Comparison of ENCODE assay signal across 8 mouse cellular contexts in genomic region chr3:65929304-65929783, GRCm38 (mm10). TPM values are rescaled to one million over a fixed set of nuclear protein-coding genes. Genes with fewer than 3 reads are reported as not detected.
DNase-seq lines count a peak whose midpoint lies in the region; ATAC-seq and TF ChIP-seq lines count a peak whose summit lies in the region.

No protein-coding gene starts in this region.

- H3K9ac ChIP-seq in CH12.LX (ENCODE audit: insufficient read depth, low read depth), result peak overlapping the region; percentile 59
- H3K9ac ChIP-seq in forebrain, postnatal 0 days, result no peak overlapping the region
- peak overlapping the region; percentile 32 for H3K9ac ChIP-seq in lung, embryonic 14.5 days

- no peak; the same call in 1 of the 2 replicates for TF ChIP-seq EP300 in CH12.LX (IDR thresholded peaks at IDR 0.05; ENCODE audit: low read length)

- H3K9me3 ChIP-seq in CH12.LX (replicated peaks; ENCODE audit: low read length), result no peaks in the 10 kb centered on the region
- H3K9me3 ChIP-seq in forebrain, postnatal 0 days (ENCODE audit: low read length), result no peaks in the 10 kb centered on the region
- no peaks in the 10 kb centered on the region for H3K9me3 ChIP-seq in lung, embryonic 14.5 days (ENCODE audit: low read depth, low read length)

- peak; percentile 93 for DNase-seq in CH12.LX (ENCODE audit: extremely low read depth)
- peak; percentile 77 for DNase-seq in c-Kit-positive CD71-negative TER-119-negative erythroid progenitor cells, embryonic 14.5 days (ENCODE audit: low read depth)
- peak; percentile 74 for DNase-seq in forebrain, postnatal 0 days
- DNase-seq in heart, postnatal 36 days, result peak; percentile 81 to 87
- peak; percentile 65 to 81 for DNase-seq in layer of hippocampus, adult 18-20 months (ENCODE audit: low spot score in 2 of 2)
- DNase-seq in lung, embryonic 14.5 days, result peak; percentile 87
- DNase-seq in thymus, postnatal 0 days (ENCODE audit: low spot score), result peak; percentile 64

- 7% methylated on average over 10 of the region's 10 CpGs for WGBS in forebrain, postnatal 0 days
- WGBS in lung, embryonic 14.5 days, result 2% methylated on average over 10 of the region's 10 CpGs

- H3K4me1 ChIP-seq in CH12.LX (ENCODE audit: control insufficient read depth in 1 of 2, insufficient read depth in 2 of 2), result peaks cover 9 to 44% of the 10 kb centered on the region in 2 experiments
- H3K4me1 ChIP-seq in forebrain, postnatal 0 days (ENCODE audit: insufficient read depth), result no peaks in the 10 kb centered on the region
- H3K4me1 ChIP-seq in lung, embryonic 14.5 days (ENCODE audit: insufficient read depth), result peaks cover 10% of the 10 kb centered on the region; the same call in 1 of the 2 replicates

- in situ Hi-C loops in CH12.LX (cut with MboI; ENCODE audit: low pct_ligation_motif_present, low pct_unique_long_range_greater_than_20kb, low sequenced_read_pairs), result loop anchor here (25.0 kb wide), 2 partner anchors 567 to 942 kb away; no protein-coding TSS in a partner anchor

- peak; percentile 77 to 97 for TF ChIP-seq CTCF in CH12.LX (conservative IDR thresholded peaks at IDR 0.05 in 1 of 2, IDR thresholded peaks at IDR 0.05 in 1 of 2; ENCODE audit: low read depth in 2 of 2, low read length in 2 of 2)
- TF ChIP-seq CTCF in forebrain, postnatal 0 days (IDR thresholded peaks at IDR 0.05; ENCODE audit: low read depth), result peak; percentile 87
- TF ChIP-seq CTCF in lung, embryonic 14.5 days (IDR thresholded peaks at IDR 0.05; ENCODE audit: low read depth), result peak; percentile 97

- H3K4me2 ChIP-seq in CH12.LX (ENCODE audit: insufficient read depth, low read depth, poor library complexity, severe bottlenecking), result peak overlapping the region; percentile 83
- H3K4me2 ChIP-seq in forebrain, postnatal 0 days (ENCODE audit: low read depth), result peak overlapping the region; percentile 34
- peak overlapping the region; percentile 58 for H3K4me2 ChIP-seq in lung, embryonic 14.5 days

- peak; percentile 52 for TF ChIP-seq POLR2A in CH12.LX (IDR thresholded peaks at IDR 0.05; ENCODE audit: low read depth, low read length)

- peaks cover 0 to 13% of the 10 kb centered on the region in 2 experiments for H3K36me3 ChIP-seq in CH12.LX (replicated peaks in 1 of 2; ENCODE audit: control insufficient read depth in 1 of 2, insufficient read depth in 1 of 2, low read length in 1 of 2)
- no peaks in the 10 kb centered on the region for H3K36me3 ChIP-seq in forebrain, postnatal 0 days (ENCODE audit: insufficient read depth)
- H3K36me3 ChIP-seq in lung, embryonic 14.5 days (ENCODE audit: insufficient read depth), result no peaks in the 10 kb centered on the region

- no peaks in the 10 kb centered on the region for H3K79me2 ChIP-seq in CH12.LX (replicated peaks; ENCODE audit: control insufficient read depth, extremely low read depth, insufficient read depth, poor library complexity, severe bottlenecking)

- intact Hi-C loops in heart, postnatal 36 days (cut with DNase I), result loop anchor here (1.0 to 5.0 kb wide), 5 partner anchors 25 to 401 kb away; partner anchors contain the start of genes Lekr1 and Tiparp

- dilution Hi-C loops in CH12.LX (cut with MboI; ENCODE audit: extremely low pct_ligation_motif_present, extremely low pct_unique_long_range_greater_than_20kb, low sequenced_read_pairs), result no loop called here

- no peak; the same call in none of the 2 replicates for TF ChIP-seq RAD21 in CH12.LX (IDR thresholded peaks at IDR 0.05; ENCODE audit: low read depth, low read length)

- peak; percentile 81 for ATAC-seq in forebrain, postnatal 0 days
- ATAC-seq in lung, embryonic 14.5 days (ENCODE audit: insufficient read depth), result peak; percentile 83
- peak; percentile 89 for ATAC-seq in neutrophil, adult 5-6 weeks (ENCODE audit: extremely low read depth, insufficient number of reproducible peaks, low FRiP score, poor library complexity, severe bottlenecking)

- peak overlapping the region; percentile 38; the same call in 1 of the 2 replicates for H3K27ac ChIP-seq in CH12.LX (ENCODE audit: insufficient read depth, low read depth)
- H3K27ac ChIP-seq in forebrain, postnatal 0 days (ENCODE audit: low read depth, low read length), result no peak overlapping the region; the same call in 1 of the 2 replicates
- no peak overlapping the region for H3K27ac ChIP-seq in lung, embryonic 14.5 days (ENCODE audit: low read depth)

- H3K4me3 ChIP-seq in CH12.LX (replicated peaks in 1 of 3; ENCODE audit: low read depth in 2 of 3, low read length in 2 of 3, poor library complexity in 1 of 3), result peak overlapping the region; percentile 34 to 52 (median 41)
- no peak overlapping the region for H3K4me3 ChIP-seq in forebrain, postnatal 0 days (ENCODE audit: low read depth, low read length)
- H3K4me3 ChIP-seq in lung, embryonic 14.5 days (ENCODE audit: low read depth, low read length), result peak overlapping the region; percentile 21

- no peaks in the 10 kb centered on the region for H3K27me3 ChIP-seq in CH12.LX (replicated peaks)
- H3K27me3 ChIP-seq in forebrain, postnatal 0 days (ENCODE audit: insufficient read depth, low read length), result no peaks in the 10 kb centered on the region
- no peaks in the 10 kb centered on the region for H3K27me3 ChIP-seq in lung, embryonic 14.5 days (ENCODE audit: insufficient read depth, low read length)

TF ChIP-seq in CH12.LX, 34 proteins besides CTCF, POLR2A, EP300 and RAD21:
- TF ChIP-seq SIN3A (IDR thresholded peaks at IDR 0.05; ENCODE audit: low read length), result peak; percentile 86
- TF ChIP-seq CHD1 (IDR thresholded peaks at IDR 0.05; ENCODE audit: low read depth, low read length), result no peak
- peak; percentile 55; the same call in 1 of the 2 replicates for TF ChIP-seq TBP (conservative IDR thresholded peaks at IDR 0.05; ENCODE audit: low read depth, low read length)
- TF ChIP-seq ELF1 (IDR thresholded peaks at IDR 0.05; ENCODE audit: low read depth, low read length), result peak; percentile 63
- TF ChIP-seq NRF1 (IDR thresholded peaks at IDR 0.05; ENCODE audit: low read depth, low read length), result 0 out of 2 replicates have a peak, but pooled peaks have one; percentile 25
- peak; percentile 58 for TF ChIP-seq HCFC1 (IDR thresholded peaks at IDR 0.05; ENCODE audit: low read depth, low read length)
- peak; percentile 49; the same call in 1 of the 2 replicates for TF ChIP-seq MAFK (IDR thresholded peaks at IDR 0.05; ENCODE audit: insufficient replicate concordance, low read length)
- TF ChIP-seq MEF2A (IDR thresholded peaks at IDR 0.05; ENCODE audit: borderline replicate concordance, low read depth, low read length), result peak; percentile 71; the same call in 1 of the 2 replicates
- TF ChIP-seq BHLHE40 (IDR thresholded peaks at IDR 0.05; ENCODE audit: low read depth, low read length), result peak; percentile 79
- no peak for TF ChIP-seq ZKSCAN1 (IDR thresholded peaks at IDR 0.05; ENCODE audit: borderline replicate concordance, low read depth, low read length)
- peak; percentile 95 for TF ChIP-seq SMC3 (IDR thresholded peaks at IDR 0.05; ENCODE audit: low read depth, low read length)
- TF ChIP-seq RCOR1 (conservative IDR thresholded peaks at IDR 0.05; ENCODE audit: low read depth, low read length), result no peak
- TF ChIP-seq TCF12 (IDR thresholded peaks at IDR 0.05; ENCODE audit: low read depth, low read length), result peak; percentile 73; the same call in 1 of the 2 replicates
- peak; percentile 52 for TF ChIP-seq JUND (conservative IDR thresholded peaks at IDR 0.05; ENCODE audit: low read depth, low read length)
- TF ChIP-seq MAZ (IDR thresholded peaks at IDR 0.05; ENCODE audit: low read depth, low read length), result peak; percentile 95
- peak; percentile 68 for TF ChIP-seq ZC3H11A (IDR thresholded peaks at IDR 0.05; ENCODE audit: low read depth, low read length)
- TF ChIP-seq ZNF384 (IDR thresholded peaks at IDR 0.05; ENCODE audit: low read depth, low read length), result no peak; the same call in 1 of the 2 replicates
- no peak; the same call in 1 of the 2 replicates for TF ChIP-seq ETS1 (conservative IDR thresholded peaks at IDR 0.05; ENCODE audit: low read depth, low read length)
- TF ChIP-seq USF1 (IDR thresholded peaks at IDR 0.05; ENCODE audit: low read depth, low read length), result no peak
- TF ChIP-seq IRF4 (IDR thresholded peaks at IDR 0.05; ENCODE audit: low read depth, low read length), result peak; percentile 82
- 0 out of 2 replicates have a peak, but pooled peaks have one; percentile 29 for TF ChIP-seq MXI1 (IDR thresholded peaks at IDR 0.05; ENCODE audit: low read depth, low read length)
- peak; percentile 82 for TF ChIP-seq NELFE (IDR thresholded peaks at IDR 0.05; ENCODE audit: low read depth, low read length)
- TF ChIP-seq POLR2AphosphoS2 (IDR thresholded peaks at IDR 0.05; ENCODE audit: low read depth, low read length), result no peak
- peak; percentile 89 for TF ChIP-seq MYC (IDR thresholded peaks at IDR 0.05; ENCODE audit: low read depth, low read length)
- peak; percentile 93 for TF ChIP-seq CHD2 (IDR thresholded peaks at IDR 0.05; ENCODE audit: low read length)
- TF ChIP-seq KAT2A (IDR thresholded peaks at IDR 0.05; ENCODE audit: insufficient replicate concordance, low read length), result no peak
- peak; percentile 68 for TF ChIP-seq MAX (IDR thresholded peaks at IDR 0.05; ENCODE audit: low read length)
- TF ChIP-seq USF2 (conservative IDR thresholded peaks at IDR 0.05; ENCODE audit: low read depth, low read length), result no peak

RNA-seq across cellular contexts. Expression of gene Ccnl1, which starts 28.7 kb away (rescaled TPM):
- total RNA-seq in CH12.LX (2012; rRNA removed) (25.1 and 29.9 TPM in 2 replicates), CH12.LX (2014; rRNA removed) (66.2 and 79.4 TPM in 2 replicates)
- 52.4 and 58.8 TPM in 2 replicates for polyA plus RNA-seq in CH12.LX (2012; ENCODE audit: insufficient read length, low read depth)
- 54.1 and 57.0 TPM in 2 replicates for total RNA-seq in forebrain, postnatal 0 days (2014; rRNA removed)
- 51.5 and 53.1 TPM in 2 replicates for polyA plus RNA-seq in forebrain, postnatal 0 days (2015; fragmentation: Nextera tagmentation; extraction: Ambion mirVana)
- 10 to 100 TPM; 19.2 to 21.6 TPM for total RNA-seq in heart, postnatal 36 days (2021)
- 10 to 100 TPM; 52.5 to 57.8 TPM for total RNA-seq in layer of hippocampus, adult 18-20 months (2021)
- 129 and 135 TPM in 2 replicates for polyA plus RNA-seq in lung, embryonic 14.5 days (2014; fragmentation: Nextera tagmentation; extraction: Ambion mirVana)
- total RNA-seq in neutrophil, adult 5-6 weeks (2017), result 413 and 456 TPM in 2 replicates
- polyA plus RNA-seq in thymus, postnatal 0 days (2015; fragmentation: Nextera tagmentation; extraction: Ambion mirVana), result 153 and 155 TPM in 2 replicates
